Mouse (Mus musculus): ENCODE results near the gene Il17rc. TPM values are rescaled to one million over a fixed set of nuclear protein-coding genes. Genes with fewer than 3 reads are reported as not detected.
A peak's percentile ranks its signal among the peaks of the same experiment; 100 is the strongest.

Il17rc gene
- not detected in 2 replicates for total RNA-seq (2014; fragmentation: Nextera tagmentation)
- not detected in 2 replicates for total RNA-seq (2017)

DNA sequence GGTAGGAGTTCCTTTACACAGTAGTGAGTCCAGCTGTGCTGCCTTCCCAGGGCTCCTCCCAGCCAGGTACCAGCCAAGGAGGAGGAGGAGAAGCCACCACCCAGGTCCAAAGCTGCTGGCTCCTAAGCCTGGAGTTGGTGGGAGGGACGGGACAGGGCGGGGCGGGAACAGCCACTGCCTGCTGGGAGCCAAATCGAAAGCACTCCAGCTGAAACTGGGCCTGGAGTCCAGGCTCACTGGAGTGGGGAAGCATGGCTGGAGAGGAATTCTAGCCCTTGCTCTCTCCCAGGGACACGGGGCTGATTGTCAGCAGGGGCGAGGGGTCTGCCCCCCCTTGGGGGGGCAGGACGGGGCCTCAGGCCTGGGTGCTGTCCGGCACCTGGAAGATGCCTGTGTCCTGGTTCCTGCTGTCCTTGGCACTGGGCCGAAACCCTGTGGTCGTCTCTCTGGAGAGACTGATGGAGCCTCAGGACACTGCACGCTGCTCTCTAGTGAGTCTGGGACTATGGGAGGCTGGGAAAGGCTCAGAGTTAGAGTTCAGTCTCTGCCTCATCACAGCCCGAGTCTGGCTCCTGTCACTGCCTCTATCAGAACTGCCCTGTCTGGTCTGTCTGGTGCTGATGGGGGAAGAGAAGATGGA lies at the start of gene Il17rc:
Il17rc (plus strand) TSS at position 131 of the 640 bp plus-strand sequence.
- ATAC-seq (replicated peaks; ENCODE audit: low FRiP score, low TSS enrichment, poor library complexity, severe bottlenecking): no peak

DNA sequence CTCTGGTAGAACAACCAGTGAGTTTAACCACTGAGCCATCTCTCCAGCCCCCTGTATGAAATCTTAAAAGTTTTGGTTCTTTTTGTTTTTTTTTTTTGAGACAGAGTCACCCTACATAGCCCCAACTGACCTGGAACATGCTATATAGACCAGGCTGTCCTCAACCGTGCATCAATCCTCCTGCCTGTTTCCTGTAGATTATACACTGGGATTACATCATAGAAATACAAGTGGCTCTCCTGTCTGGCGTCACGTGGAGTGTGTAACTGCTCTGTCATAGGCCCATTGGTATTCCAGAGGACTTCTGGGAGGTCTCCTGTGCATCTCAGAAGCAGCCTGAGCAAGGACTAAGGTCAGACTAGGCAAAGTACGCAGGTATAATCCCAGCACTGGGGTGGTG lies 48.2 kb upstream of the Il17rc start:
- ATAC-seq (replicated peaks; ENCODE audit: low FRiP score, low TSS enrichment, poor library complexity, severe bottlenecking): no peak

DNA sequence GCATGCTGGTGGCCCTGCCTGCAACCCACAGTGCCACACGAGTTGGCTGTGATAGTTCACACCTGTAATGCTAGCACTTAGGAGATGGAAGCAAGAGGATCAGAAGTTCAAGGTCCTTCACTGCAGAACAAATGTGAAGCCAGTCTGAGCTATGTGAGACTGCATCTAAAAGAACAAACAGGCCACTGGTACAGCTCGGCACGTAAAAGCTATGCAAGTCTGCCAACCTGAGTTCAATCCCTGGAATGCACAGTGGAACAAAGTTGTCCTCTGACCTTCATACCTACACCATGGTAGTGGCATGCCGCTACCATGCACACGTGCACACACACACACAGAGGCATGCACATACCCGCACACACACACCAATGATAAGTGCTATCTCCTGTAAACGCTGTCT lies 47.0 kb upstream of the Il17rc start:
- no peak for ATAC-seq (replicated peaks; ENCODE audit: low FRiP score, low TSS enrichment, poor library complexity, severe bottlenecking)

DNA sequence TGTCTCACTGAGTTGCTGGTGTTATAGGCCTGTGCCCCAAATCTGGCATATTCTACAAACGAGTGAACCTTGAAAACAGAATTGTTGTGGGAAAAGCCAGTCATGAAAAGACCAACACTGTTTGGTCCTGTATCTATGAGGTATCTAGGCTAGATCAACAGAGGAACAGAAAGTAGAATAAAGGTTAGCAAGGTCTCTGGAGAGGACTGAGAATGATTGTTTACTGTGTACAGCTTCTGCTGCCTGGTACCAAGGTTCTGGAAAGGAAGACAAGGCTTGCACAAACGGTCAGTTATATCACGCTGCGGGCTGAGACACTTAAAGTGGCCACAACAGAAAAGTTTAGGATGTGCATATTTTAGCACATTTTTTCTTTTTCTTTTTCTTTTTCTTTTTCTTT lies 44.5 kb upstream of the Il17rc start:
- no peak for ATAC-seq (replicated peaks; ENCODE audit: low FRiP score, low TSS enrichment, poor library complexity, severe bottlenecking)

DNA sequence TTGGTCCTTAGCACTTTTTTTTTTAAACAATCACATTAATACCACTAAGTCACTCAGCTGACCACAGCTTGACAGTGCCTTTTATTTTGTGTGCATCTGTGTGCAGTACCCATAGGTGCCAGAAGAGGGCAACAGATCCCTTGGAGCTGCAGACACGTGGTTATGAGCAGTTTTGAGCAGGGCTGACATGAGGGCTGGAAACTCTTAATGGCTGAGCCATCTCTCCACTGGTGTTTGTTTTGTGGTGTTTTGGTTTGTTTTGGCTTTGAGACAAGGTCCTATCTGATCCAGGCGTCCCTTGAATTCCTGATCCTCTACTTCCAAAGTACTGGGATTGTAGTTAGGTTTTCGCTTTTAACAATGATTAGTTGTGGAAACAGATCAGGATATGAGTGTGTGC lies 43.8 kb upstream of the Il17rc start:
- ATAC-seq (replicated peaks; ENCODE audit: low FRiP score, low TSS enrichment, poor library complexity, severe bottlenecking): peak; percentile 79

DNA sequence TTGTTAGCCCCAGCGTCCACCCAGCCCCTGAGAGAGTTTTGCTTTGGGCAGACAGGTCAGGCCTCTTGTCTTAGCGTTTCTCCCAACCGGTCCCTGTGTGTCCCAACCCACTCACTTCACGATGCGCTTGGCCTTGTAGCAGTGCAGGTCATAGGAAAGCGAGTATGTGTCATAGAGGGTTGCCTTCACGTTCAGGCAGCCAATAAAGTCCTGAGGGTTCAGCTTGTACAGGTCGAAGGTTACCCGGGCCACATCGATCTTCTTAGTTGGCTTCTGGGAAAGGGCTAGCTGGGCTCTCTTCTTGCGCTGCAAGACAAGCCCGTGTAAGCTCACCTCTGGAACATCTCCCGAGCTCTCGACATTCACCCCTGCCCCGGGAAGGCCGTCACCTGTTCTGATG lies 43.2 kb upstream of the Il17rc start:
- ATAC-seq (replicated peaks; ENCODE audit: low FRiP score, low TSS enrichment, poor library complexity, severe bottlenecking): no peak

DNA sequence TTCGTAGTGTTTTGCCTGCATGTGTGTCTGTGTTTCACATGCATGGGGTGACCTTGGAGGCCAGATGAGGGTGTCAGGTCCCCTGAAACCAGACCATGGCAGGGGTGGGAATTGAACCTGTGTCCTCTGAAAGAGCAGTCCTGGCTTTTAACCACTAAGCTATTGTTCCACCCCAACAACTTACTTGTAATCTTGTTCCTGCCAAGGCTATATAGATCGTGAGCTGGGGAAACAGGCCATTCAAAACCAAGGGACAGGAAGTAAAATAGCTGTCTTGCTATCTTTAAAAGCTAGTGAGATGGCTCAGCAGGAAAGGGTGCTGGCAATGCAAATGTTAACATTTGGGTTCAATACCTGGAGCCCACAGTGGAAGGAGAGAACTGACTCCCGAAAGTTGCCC lies 41.3 kb upstream of the Il17rc start:
- ATAC-seq (replicated peaks; ENCODE audit: low FRiP score, low TSS enrichment, poor library complexity, severe bottlenecking): no peak

DNA sequence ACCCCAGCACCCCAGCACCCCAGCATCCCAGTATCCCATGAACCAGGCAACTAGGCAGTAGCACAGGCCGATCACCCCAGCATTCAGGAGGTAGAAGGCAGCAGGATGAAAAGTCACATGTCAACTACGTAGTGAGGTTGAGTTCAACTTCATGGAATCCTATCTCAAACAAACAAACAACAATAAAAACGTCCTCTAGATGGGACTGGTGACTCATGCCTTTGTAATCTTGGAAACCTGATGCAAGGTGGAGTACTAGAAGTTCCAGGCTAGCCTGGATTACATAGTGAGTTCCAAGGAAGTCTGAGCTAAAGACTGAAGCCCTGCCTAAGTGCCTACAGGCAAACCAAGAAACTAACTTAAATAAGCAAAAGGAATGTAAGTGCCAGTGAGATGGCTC lies 40.4 kb upstream of the Il17rc start:
- ATAC-seq (replicated peaks; ENCODE audit: low FRiP score, low TSS enrichment, poor library complexity, severe bottlenecking): no peak

DNA sequence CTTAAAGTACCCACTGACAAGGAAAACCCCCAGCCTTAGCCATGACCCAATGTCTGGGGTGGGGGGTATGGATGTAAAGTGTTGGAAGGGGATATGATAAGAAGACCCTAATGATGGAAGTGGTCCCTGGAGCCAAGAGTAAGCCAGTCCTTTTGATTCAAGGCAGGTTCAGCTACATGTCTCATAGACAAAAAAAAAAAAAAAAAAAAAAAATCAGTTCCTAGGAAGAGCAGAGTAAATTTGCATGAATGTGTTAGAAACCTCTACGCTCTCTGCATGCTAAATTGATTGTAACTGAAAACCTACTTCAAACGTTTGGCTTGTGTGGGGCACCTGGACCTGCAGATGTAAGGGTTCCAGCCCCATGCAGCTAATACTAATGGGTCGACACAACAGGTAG lies 39.4 kb upstream of the Il17rc start:
- ATAC-seq (replicated peaks; ENCODE audit: low FRiP score, low TSS enrichment, poor library complexity, severe bottlenecking): no peak

DNA sequence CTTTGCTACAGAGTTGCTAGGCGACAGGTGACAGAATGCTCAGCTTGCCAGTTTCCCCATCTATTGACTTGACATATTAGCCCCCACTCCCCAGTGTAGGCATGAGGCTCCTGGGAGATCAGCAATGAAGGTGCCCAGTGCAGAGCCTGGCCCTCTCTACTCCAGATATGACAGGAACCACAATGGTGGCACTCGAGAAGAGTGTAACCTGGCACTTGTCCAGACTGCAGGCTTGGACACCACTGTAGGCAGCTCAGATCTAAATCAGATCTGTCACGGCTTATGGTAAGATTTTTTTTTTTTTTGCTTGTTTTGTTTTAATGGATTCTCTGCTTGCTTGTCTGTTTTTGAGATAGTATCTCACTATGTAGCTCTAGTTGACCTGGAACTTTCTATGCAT lies 37.6 kb upstream of the Il17rc start:
- no peak for ATAC-seq (replicated peaks; ENCODE audit: low FRiP score, low TSS enrichment, poor library complexity, severe bottlenecking)

DNA sequence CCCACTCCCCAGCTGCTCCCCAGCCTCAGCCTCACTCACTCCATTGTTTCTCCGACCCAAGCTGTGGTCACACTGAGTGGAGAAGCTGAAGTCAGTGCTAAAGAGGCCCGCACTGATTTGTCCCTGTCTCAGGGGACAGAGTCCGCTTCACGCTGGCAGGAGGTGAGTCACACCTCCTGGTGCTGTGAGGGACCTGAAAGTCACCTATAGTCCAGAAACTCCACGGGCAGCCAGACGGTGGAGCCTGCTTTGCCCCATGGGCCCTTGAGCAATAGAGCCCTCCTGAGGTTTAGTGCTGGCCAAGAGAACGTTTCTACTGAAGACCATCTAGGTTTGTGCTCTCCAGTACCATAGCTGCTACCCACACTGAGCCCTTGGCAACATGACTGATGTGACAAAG lies 36.5 kb upstream of the Il17rc start:
- no peak for ATAC-seq (replicated peaks; ENCODE audit: low FRiP score, low TSS enrichment, poor library complexity, severe bottlenecking)

DNA sequence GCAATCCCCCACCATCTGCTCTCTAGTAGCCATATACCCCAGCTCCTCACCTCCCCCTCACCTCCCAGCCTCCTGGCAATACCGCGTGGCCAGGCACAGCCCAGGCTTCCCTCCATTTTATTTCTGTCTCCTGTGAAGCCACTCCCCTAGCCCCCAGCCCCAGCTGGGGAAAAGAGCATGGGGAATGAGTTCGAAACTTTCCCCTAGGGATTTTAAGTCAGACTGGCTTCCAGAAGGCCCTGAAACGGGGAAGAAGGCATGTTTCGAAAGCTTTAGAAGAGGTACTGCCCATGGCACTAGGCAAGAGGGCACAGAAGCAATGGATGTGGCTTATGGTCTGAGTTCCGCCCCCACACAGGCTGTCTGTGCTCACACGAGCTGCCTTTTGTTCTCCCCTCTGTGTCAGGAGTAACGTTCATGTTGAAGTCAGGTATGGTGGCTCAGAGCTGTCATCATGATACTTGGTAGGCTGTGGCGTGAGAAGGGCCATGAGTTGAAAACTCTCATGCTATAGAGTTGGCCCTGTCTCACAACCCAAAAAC lies 35.5 kb upstream of the Il17rc start, which contains the start of gene Cidec:
Cidec (minus strand) TSS at position 97 of the 542 bp plus-strand sequence.
- no peak for ATAC-seq (replicated peaks; ENCODE audit: low FRiP score, low TSS enrichment, poor library complexity, severe bottlenecking)

DNA sequence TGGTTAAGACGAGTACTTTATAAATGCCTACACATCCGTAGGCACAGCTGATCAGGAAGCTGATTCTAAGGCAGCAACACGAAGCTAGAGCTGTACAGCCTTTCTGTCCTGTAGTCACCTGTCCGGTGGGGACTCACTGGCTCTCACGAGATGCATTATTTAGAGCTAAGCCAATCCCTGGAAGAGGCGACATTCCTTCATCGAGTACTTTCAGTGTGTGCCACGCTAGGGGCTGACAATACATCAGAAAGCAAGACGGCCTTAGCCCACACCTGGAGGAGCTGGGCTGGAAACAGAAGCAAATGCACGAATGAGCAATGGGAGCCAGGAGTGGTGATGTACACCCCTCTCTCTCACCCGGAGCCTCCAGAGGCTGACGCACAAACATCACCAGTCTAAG lies 34.1 kb upstream of the Il17rc start:
- no peak for ATAC-seq (replicated peaks; ENCODE audit: low FRiP score, low TSS enrichment, poor library complexity, severe bottlenecking)

DNA sequence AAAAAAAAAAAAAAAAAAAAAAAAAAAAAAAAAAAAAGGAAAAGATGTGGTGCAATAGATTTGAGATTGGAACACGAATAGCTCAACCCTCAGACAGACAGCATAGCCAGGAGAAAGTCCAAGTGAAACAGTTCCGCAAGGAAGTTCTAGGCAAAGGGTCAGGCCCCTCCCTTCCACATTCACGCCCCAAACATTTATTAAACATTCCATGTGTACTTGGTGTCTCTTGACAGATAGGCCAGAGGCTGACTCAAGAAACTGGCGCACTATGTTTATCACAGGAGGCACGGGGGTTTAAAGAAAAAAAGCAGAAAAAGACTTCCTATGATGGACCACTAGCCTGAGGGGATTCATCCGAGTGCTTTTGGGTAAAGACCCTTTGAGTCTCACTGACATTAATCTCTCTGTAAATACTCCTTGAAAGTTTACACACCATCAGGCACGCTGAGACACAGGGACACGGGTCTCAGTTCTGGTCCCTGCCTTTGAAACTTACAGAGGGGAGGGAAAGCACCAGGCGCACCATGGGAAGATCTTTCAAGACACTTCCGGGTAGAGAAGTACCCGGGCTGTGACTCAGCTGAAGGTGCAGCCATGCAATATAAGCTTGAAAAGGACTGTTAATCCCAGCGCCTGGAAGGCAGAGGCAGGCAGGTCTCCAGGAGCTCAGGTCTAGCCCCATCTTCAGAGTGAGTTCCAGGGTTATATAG lies 32.4 kb upstream of the Il17rc start:
- ATAC-seq (replicated peaks; ENCODE audit: low FRiP score, low TSS enrichment, poor library complexity, severe bottlenecking): no peak

DNA sequence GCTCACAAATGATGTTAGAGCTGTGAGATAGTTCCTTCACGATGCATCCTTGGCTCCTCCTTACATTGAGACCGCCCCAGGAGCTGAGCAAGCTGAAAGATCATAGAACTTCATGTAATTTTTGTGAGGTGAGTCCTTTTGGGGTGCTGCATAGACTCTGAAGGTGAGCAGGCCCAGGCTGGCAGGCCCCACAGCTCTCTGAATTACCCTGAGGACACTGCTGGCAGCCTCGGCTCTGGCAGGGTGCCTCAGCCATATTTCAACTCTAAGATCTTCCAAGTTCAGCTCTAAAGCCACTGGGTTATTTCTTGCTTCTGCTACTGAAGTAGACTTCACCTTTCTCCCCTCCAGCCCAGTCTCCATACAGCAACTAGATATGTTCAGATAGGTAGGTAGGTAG lies 30.5 kb upstream of the Il17rc start:
- ATAC-seq (replicated peaks; ENCODE audit: low FRiP score, low TSS enrichment, poor library complexity, severe bottlenecking): no peak

DNA sequence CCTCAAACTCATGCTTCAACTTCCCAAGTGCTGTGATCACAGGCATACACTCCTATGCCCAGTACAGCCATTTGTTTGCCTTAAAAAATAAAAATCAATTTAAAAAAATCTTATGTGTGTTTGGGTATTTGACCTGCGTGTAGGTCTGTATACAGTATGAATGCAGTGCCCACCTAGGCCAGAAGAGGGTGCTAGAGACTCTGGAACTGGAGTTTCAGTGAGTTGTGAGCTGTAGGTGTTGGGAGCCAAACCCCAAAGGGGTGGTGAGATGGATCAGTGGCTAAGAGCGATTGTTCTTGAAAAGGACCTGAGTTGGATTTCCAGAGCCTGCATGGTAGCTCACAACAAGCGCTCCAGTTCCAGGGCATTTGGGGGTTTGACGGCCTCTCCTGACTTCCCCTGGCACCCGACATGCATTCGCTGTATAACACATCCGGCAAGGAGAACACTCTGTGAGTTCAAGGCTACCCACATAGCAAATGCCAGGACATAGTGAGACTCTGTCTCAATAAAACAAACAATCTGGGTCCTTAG lies 30.0 kb upstream of the Il17rc start:
- ATAC-seq (replicated peaks; ENCODE audit: low FRiP score, low TSS enrichment, poor library complexity, severe bottlenecking): peak; percentile 72

DNA sequence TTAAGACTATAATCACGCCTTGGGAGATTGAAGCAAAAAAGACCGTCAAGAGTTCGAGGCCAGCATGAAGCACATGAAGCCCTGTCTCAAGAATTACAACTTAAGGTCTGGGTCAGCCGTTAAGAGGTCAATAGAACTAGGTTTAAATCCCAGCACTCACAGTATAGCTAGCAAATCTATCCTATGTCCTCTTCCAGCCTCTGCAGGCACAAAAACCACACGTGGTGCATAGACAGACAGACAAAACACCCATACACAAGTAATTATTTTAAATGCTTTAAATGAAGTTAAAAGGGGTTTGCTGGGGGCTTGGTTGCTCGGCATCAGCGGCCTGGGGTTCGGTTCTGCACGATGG lies 29.2 kb upstream of the Il17rc start:
- no peak for ATAC-seq (replicated peaks; ENCODE audit: low FRiP score, low TSS enrichment, poor library complexity, severe bottlenecking)

DNA sequence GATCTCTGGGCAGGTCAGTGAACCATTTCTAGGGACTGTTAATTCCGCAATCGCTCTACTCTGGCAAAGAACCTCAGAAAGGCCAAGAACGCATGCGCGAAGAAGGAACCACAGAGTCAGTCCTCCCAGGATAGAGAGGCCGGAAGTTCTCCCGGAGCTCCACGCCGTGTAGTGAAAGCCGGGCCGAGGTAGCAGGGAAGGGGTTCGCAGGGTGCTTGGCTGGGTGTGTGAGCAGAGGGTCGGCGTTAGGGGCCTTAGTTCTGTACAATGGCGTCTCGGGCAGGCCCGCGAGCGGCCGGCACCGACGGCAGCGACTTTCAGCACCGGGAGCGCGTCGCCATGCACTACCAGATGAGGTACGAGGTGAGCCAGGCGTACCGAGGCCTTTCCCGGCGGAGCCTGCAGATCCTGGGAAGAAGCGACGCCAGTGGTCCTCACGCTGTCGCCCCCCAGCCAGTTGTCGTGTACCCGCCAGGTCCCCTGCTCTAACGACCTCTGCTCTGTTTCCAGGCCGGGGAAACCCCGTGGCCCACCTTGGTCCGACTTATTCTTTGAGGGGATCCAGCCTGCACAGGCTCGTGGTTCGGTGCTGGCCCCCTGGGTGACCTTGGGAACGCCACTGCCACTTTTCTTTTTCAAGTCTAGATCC lies 28.7 kb upstream of the Il17rc start, which contains the start of gene Jagn1:
Jagn1 (plus strand) TSS at position 128 of the 649 bp plus-strand sequence.
- ATAC-seq (replicated peaks; ENCODE audit: low FRiP score, low TSS enrichment, poor library complexity, severe bottlenecking): peak; percentile 83

DNA sequence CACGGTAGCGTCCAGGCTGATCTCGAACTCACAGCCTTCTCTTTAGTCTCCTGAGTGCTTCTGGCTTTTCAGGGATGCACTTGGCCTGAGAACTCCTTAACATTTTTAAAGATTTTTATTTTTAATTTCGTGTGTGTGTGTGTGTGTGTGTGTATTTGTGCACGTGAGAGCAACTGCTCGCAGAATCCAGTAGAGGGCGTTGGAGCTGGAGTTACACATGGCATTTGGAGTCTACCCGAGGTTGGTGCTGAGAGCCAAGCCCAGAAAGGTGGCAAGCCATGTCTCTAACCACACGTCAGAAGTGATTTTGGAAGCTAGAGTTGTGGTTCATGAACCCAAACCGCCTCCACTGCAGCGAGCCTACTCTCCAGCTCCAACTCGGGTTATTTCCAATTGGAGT lies 28.1 kb upstream of the Il17rc start:
- peak; percentile 39; the same call in 1 of the 2 replicates for ATAC-seq (replicated peaks; ENCODE audit: low FRiP score, low TSS enrichment, poor library complexity, severe bottlenecking)

All from megakaryocyte-erythroid progenitor cell, adult 5-6 weeks (primary cell).